Mouse (Mus musculus) ES-E14 (cell line): Measurements from ENCODE around the gene Pogz. TPM values are rescaled to one million over a fixed set of nuclear protein-coding genes. Genes with fewer than 3 reads are reported as not detected.
A peak's percentile ranks its signal among the peaks of the same experiment; 100 is the strongest.

Experiments
- DNase-seq: peaks from one replicate; pipeline ENCODE4 v3.0.0-alpha.2; 2013; ENCODE audit warnings: low read depth, low spot score
- H3K27ac ChIP-seq: 2 replicates; pipeline ENCODE4 v1.5.1; 2012; ENCODE audit warnings: low read depth, mild to moderate bottlenecking, low read length, moderate library complexity, mixed read lengths; ENCODE audit not compliant: poor library complexity, insufficient read depth, severe bottlenecking
- H3K36me3 ChIP-seq: 2 replicates; pipeline ENCODE4 v1.6.1; 2012; ENCODE audit warnings: mild to moderate bottlenecking, low read length, moderate library complexity, mixed read lengths; ENCODE audit not compliant: control insufficient read depth, poor library complexity, insufficient read depth, severe bottlenecking
- H3K4me1 ChIP-seq, 2 experiments: fragments of 150-350 bp in 1 of 2; sonication (generic) in 1 of 2; 2 replicates each; pipeline ENCODE4 v1.6.1; 2012; ENCODE audit warnings: low read length in 2 of 2, mild to moderate bottlenecking in 1 of 2, mixed read lengths in 1 of 2; ENCODE audit not compliant: control insufficient read depth in 2 of 2, insufficient read depth in 2 of 2, poor library complexity in 1 of 2
- H3K4me3 ChIP-seq, 2 experiments: fragments of 150-350 bp in 1 of 2; sonication (generic) in 1 of 2; 2 replicates each; pipeline ENCODE4 v1.5.1; 2012; ENCODE audit warnings: low read length in 2 of 2, low read depth in 1 of 2, mild to moderate bottlenecking in 1 of 2, mixed read lengths in 1 of 2; ENCODE audit not compliant: insufficient read depth in 1 of 2, poor library complexity in 1 of 2, severe bottlenecking in 1 of 2
- H3K9ac ChIP-seq: 2 replicates; pipeline ENCODE4 v1.6.1; 2012; ENCODE audit warnings: low read depth, mild to moderate bottlenecking, low read length, mixed read lengths; ENCODE audit not compliant: poor library complexity, insufficient read depth, severe bottlenecking
- H3K9me3 ChIP-seq: fragments of 150-350 bp; sonication (generic); 2 replicates; pipeline ENCODE4 v1.6.1; 2012; ENCODE audit warnings: low read depth, mild to moderate bottlenecking, low read length; ENCODE audit not compliant: control insufficient read depth, insufficient read depth
- CHD2 ChIP-seq: IDR thresholded peaks from 2 replicates; pipeline ENCODE4 v1.6.1; 2014; ENCODE audit warnings: mild to moderate bottlenecking, low read depth, low read length, inconsistent platforms
- HCFC1 ChIP-seq: IDR thresholded peaks from 2 replicates; pipeline ENCODE4 v1.6.1; 2012; ENCODE audit warnings: low read length, inconsistent platforms, borderline replicate concordance; ENCODE audit not compliant: insufficient read depth
- MAFK ChIP-seq: IDR thresholded peaks from 2 replicates; pipeline ENCODE4 v1.6.1; 2014; ENCODE audit warnings: mild to moderate bottlenecking, low read depth, low read length, inconsistent platforms; ENCODE audit not compliant: insufficient read depth
- ZC3H11A ChIP-seq: IDR thresholded peaks from 2 replicates; pipeline ENCODE4 v1.6.1; 2012; ENCODE audit warnings: low read depth, mild to moderate bottlenecking, inconsistent platforms, low read length, borderline replicate concordance
- ZNF384 ChIP-seq: IDR thresholded peaks from 2 replicates; pipeline ENCODE4 v1.6.1; 2012; ENCODE audit warnings: low read depth, low read length, inconsistent platforms
- in situ Hi-C, 2 experiments: fragments of 600-800 bp; cut with MboI; formaldehyde crosslinking; loops; one replicate each; pipeline ENCODE4 v1.15.1; 2025; ENCODE audit warnings: low sequenced_read_pairs in 2 of 2, inconsistent platforms in 1 of 2; ENCODE audit not compliant: unreplicated experiment in 2 of 2
- total RNA-seq: library from RNA; depleted of rRNA; stranded (reverse); fragments of 300-350 nt; gene quantifications from 2 replicates; pipeline ENCODE4 v1.2.3, GENCODE M21; 2012

Gene Pogz
- total RNA-seq, 1 experiment: 27.1 TPM

- Histone ChIP-seq H3K4me3 (peak overlapping the region; percentile 66 to 84), H3K27ac (no peak overlapping the region), H3K36me3 (no peaks in the 10 kb centered on the region), H3K9ac (peak overlapping the region; percentile 81), H3K4me1 (peaks cover 0 to 4% of the 10 kb centered on the region in 2 experiments; a peak in 2 of 4 replicates), H3K9me3 (no peaks in the 10 kb centered on the region)
- TF ChIP-seq ZNF384 (no peak), CHD2 (no peak), ZC3H11A (no peak), MAFK (no peak), HCFC1 (no peak)
- in situ Hi-C loops: no loop called here
- DNase-seq: no peak
Measured at GRCm38 (mm10) chr3:94821008-94821638, 16.2 kb upstream of the Pogz start.

- TF ChIP-seq MAFK (no peak), ZNF384 (peak; percentile 44; the same call in 1 of the 2 replicates)
Measured at GRCm38 (mm10) chr3:94822082-94822481, 15.3 kb upstream of the Pogz start.

GRCm38 (mm10) chr3:94824110-94824509, 13.3 kb upstream of the Pogz start:
- in situ Hi-C loops: no loop called here
- Histone ChIP-seq H3K36me3 (no peaks in the 10 kb centered on the region), H3K4me1 (peaks cover 0 to 4% of the 10 kb centered on the region in 2 experiments; a peak in 2 of 4 replicates), H3K9ac (no peak overlapping the region), H3K4me3 (no peak overlapping the region), H3K27ac (no peak overlapping the region), H3K9me3 (no peaks in the 10 kb centered on the region)
- TF ChIP-seq ZC3H11A (no peak), CHD2 (no peak), MAFK (no peak), ZNF384 (no peak)
- no peak for DNase-seq

More at GRCm38 (mm10) chr3:94822082-94822481, 15.3 kb upstream of the Pogz start:
- Histone ChIP-seq H3K9me3 (no peaks in the 10 kb centered on the region), H3K27ac (no peak overlapping the region), H3K9ac (no peak overlapping the region), H3K36me3 (no peaks in the 10 kb centered on the region), H3K4me3 (peak overlapping the region in 1 of 2 experiments; percentile 66; a peak in 1 of 4 replicates), H3K4me1 (peaks cover 0 to 4% of the 10 kb centered on the region in 2 experiments; a peak in 2 of 4 replicates)
- in situ Hi-C loops: no loop called here
- no peak for DNase-seq

GRCm38 (mm10) chr3:94832100-94832499, 5.3 kb upstream of the Pogz start:
- Histone ChIP-seq H3K4me1 (peaks cover 0 to 4% of the 10 kb centered on the region in 2 experiments; a peak in 1 of 4 replicates), H3K36me3 (no peaks in the 10 kb centered on the region), H3K9ac (no peak overlapping the region), H3K4me3 (no peak overlapping the region), H3K27ac (no peak overlapping the region), H3K9me3 (no peaks in the 10 kb centered on the region)
- DNase-seq: no peak
- no peak for TF ChIP-seq ZC3H11A
- in situ Hi-C loops: no loop called here

GRCm38 (mm10) chr3:94832701-94833100, 4.7 kb upstream of the Pogz start:
- no peak for TF ChIP-seq ZNF384
- TF ChIP-seq ZC3H11A: no peak
- TF ChIP-seq MAFK: no peak
- TF ChIP-seq CHD2: no peak
- TF ChIP-seq HCFC1: no peak
- Histone ChIP-seq H3K27ac (no peak overlapping the region), H3K36me3 (no peaks in the 10 kb centered on the region), H3K9ac (no peak overlapping the region), H3K9me3 (no peaks in the 10 kb centered on the region), H3K4me3 (no peak overlapping the region), H3K4me1 (peaks cover 0 to 4% of the 10 kb centered on the region in 2 experiments; a peak in 1 of 4 replicates)
- no peak for DNase-seq
- in situ Hi-C loops: no loop called here
